18 mouse cellular contexts compared by ENCODE assay signal in genomic region chr11:97049492-97050085, GRCm38 (mm10). TPM values are rescaled to one million over a fixed set of nuclear protein-coding genes. Genes with fewer than 3 reads are reported as not detected.
DNase-seq lines count a peak whose midpoint lies in the region; ATAC-seq and TF ChIP-seq lines count a peak whose summit lies in the region.
"Had no signal": no experiment of that assay in that cellular context is flagged by ENCODE, and none has a peak within 500 bp of the region (broad histone marks: within the 10 kb centered on the region; RNA-seq: fewer than 3 reads in every experiment).

No protein-coding gene starts in this region.

- peaks cover under 1% of the 10 kb centered on the region; the same call in 1 of the 2 replicates for H3K36me3 ChIP-seq in heart, embryonic 11.5 days (ENCODE audit: control insufficient read depth, insufficient read depth, low read length)
- no peaks in the 10 kb centered on the region; the same call in 1 of the 2 replicates for H3K36me3 ChIP-seq in testis, adult 2 months (ENCODE audit: control insufficient read depth, insufficient read depth, low read length)
- H3K36me3 ChIP-seq in small intestine, adult 2 months (ENCODE audit: control insufficient read depth, insufficient read depth, low read length), result peaks cover 31% of the 10 kb centered on the region
- peaks cover 57% of the 10 kb centered on the region for H3K36me3 ChIP-seq in limb, embryonic 10.5 days

- no peaks in the 10 kb centered on the region for H3K9me3 ChIP-seq in heart, embryonic 11.5 days (replicated peaks; ENCODE audit: control insufficient read depth, low read length)
- H3K9me3 ChIP-seq in limb, embryonic 10.5 days (replicated peaks), result no peaks in the 10 kb centered on the region
- H3K9me3 ChIP-seq: lung, embryonic 15.5 days had no signal

- no peak for TF ChIP-seq CTCF in layer of hippocampus, adult 2 months (conservative IDR thresholded peaks at IDR 0.05)
- no peak for TF ChIP-seq CTCF in testis, adult 2 months (IDR thresholded peaks at IDR 0.05; ENCODE audit: control insufficient read depth, insufficient read depth, insufficient replicate concordance, low read depth, low read length)
- no peak for TF ChIP-seq CTCF in small intestine, adult 2 months (IDR thresholded peaks at IDR 0.05; ENCODE audit: extremely low read depth, insufficient read length, insufficient replicate concordance, low read depth, low read length)

- DNase-seq in heart, postnatal 4 days, result no peak
- no peak for DNase-seq in layer of hippocampus, adult 2 months (ENCODE audit: low spot score in 2 of 2)
- no peak for DNase-seq in layer of hippocampus, postnatal 36 days
- no peak for DNase-seq in testis, postnatal 10 days (ENCODE audit: low spot score)
- DNase-seq in limb, embryonic 10.5 days (ENCODE audit: low spot score), result no peak
- DNase-seq: adrenal gland, adult 8-10 months; cerebellum, adult 8-10 months; gastrocnemius, postnatal 25 days; kidney, adult 11 months; liver had no signal

- H3K9ac ChIP-seq in heart, embryonic 11.5 days (ENCODE audit: low read depth, low read length), result peak overlapping the region; percentile 6; the same call in 1 of the 2 replicates

- H3K27ac ChIP-seq in heart, embryonic 11.5 days (ENCODE audit: low read depth, low read length), result no peak overlapping the region
- H3K27ac ChIP-seq in layer of hippocampus, adult 2 months, result peak overlapping the region; percentile 88; the same call in 1 of the 2 replicates
- H3K27ac ChIP-seq in testis, adult 2 months (ENCODE audit: control insufficient read depth, insufficient read depth, low read depth, low read length), result peak overlapping the region; percentile 16; the same call in 1 of the 2 replicates
- H3K27ac ChIP-seq in small intestine, adult 2 months (ENCODE audit: insufficient read depth, low read depth, low read length), result peak overlapping the region; percentile 82
- H3K27ac ChIP-seq in limb, embryonic 10.5 days, result no peak overlapping the region

- ATAC-seq in heart, embryonic 11.5 days (replicated peaks; ENCODE audit: insufficient number of reproducible peaks, low FRiP score, low TSS enrichment), result no peak
- ATAC-seq: Patski had no signal

- WGBS in heart, embryonic 11.5 days (ENCODE audit: insufficient replicate concordance), result 76% methylated on average over 6 of the region's 6 CpGs
- 78% methylated on average over 6 of the region's 6 CpGs for WGBS in small intestine, adult 2 months
- WGBS in limb, embryonic 10.5 days, result 78% methylated on average over 6 of the region's 6 CpGs

- TF ChIP-seq POLR2A in testis, adult 2 months (IDR thresholded peaks at IDR 0.05; ENCODE audit: control insufficient read depth, low read depth, low read length), result no peak
- TF ChIP-seq POLR2A in small intestine, adult 2 months (IDR thresholded peaks at IDR 0.05; ENCODE audit: low read depth, low read length), result no peak

- H3K4me1 ChIP-seq in heart, embryonic 11.5 days (ENCODE audit: control insufficient read depth, insufficient read depth, low read length), result peaks cover 14% of the 10 kb centered on the region
- H3K4me1 ChIP-seq in testis, adult 2 months (ENCODE audit: control insufficient read depth, insufficient read depth, low read length), result peaks cover 11% of the 10 kb centered on the region
- peaks cover 21% of the 10 kb centered on the region for H3K4me1 ChIP-seq in small intestine, adult 2 months (ENCODE audit: control insufficient read depth, insufficient read depth, insufficient read length, low read length)
- H3K4me1 ChIP-seq in limb, embryonic 10.5 days, result peaks cover 33% of the 10 kb centered on the region

- H3K4me2 ChIP-seq in heart, embryonic 11.5 days, result no peak overlapping the region

- no peak overlapping the region for H3K4me3 ChIP-seq in heart, embryonic 11.5 days (ENCODE audit: low read depth, low read length)
- no peak overlapping the region for H3K4me3 ChIP-seq in layer of hippocampus, adult 2 months
- H3K4me3 ChIP-seq in testis, adult 2 months (ENCODE audit: control insufficient read depth, low read depth, low read length), result no peak overlapping the region
- H3K4me3 ChIP-seq in small intestine, adult 2 months (ENCODE audit: low read depth, low read length), result no peak overlapping the region
- H3K4me3 ChIP-seq in limb, embryonic 10.5 days, result no peak overlapping the region

- H3K27me3 ChIP-seq in heart, embryonic 11.5 days (ENCODE audit: control insufficient read depth, insufficient read depth, low read length), result no peaks in the 10 kb centered on the region
- H3K27me3 ChIP-seq in testis, adult 2 months (ENCODE audit: control insufficient read depth, insufficient read depth, low read length), result no peaks in the 10 kb centered on the region
- H3K27me3 ChIP-seq in small intestine, adult 2 months (ENCODE audit: control insufficient read depth, insufficient read depth, low read length), result no peaks in the 10 kb centered on the region
- H3K27me3 ChIP-seq in limb, embryonic 10.5 days (ENCODE audit: low read depth, poor library complexity, severe bottlenecking), result no peaks in the 10 kb centered on the region
- H3K27me3 ChIP-seq: lung, embryonic 15.5 days; Patski had no signal

RNA-seq across cellular contexts. Expression of gene Osbpl7, which starts 0.8 kb away (rescaled TPM):
- 3.9 and 4.1 TPM in 2 replicates for polyA plus RNA-seq in heart, embryonic 11.5 days (2014; fragmentation: Nextera tagmentation; extraction: Ambion mirVana)
- total RNA-seq in heart, postnatal 4 days (2021), result 1 to 10 TPM; 5.6 to 7.5 TPM
- 10 to 100 TPM; 15.7 to 19.0 TPM for total RNA-seq in layer of hippocampus, adult 2 months (2021)
- total RNA-seq in layer of hippocampus, postnatal 36 days (2021), result 10 to 100 TPM; 16.0 to 16.9 TPM
- polyA plus RNA-seq in testis, adult 2 months (2012; rRNA removed), result 75.7 and 82.3 TPM in 2 replicates
- 12.1 and 21.3 TPM in 2 replicates for polyA plus RNA-seq in small intestine, adult 2 months (2012; rRNA removed)
- 8.3 and 10.1 TPM in 2 replicates for polyA plus RNA-seq in limb, embryonic 10.5 days (2016; fragmentation: Nextera tagmentation; extraction: Ambion mirVana)

RNA-seq across cellular contexts. Expression of gene Mrpl10, which starts 8.2 kb away (rescaled TPM):
- polyA plus RNA-seq in heart, embryonic 11.5 days (2014; fragmentation: Nextera tagmentation; extraction: Ambion mirVana), result 83.9 and 87.2 TPM in 2 replicates
- total RNA-seq in heart, postnatal 4 days (2021), result 10 to 100 TPM; 80.2 to 81.0 TPM
- 10 to 100 TPM; 74.0 to 81.6 TPM for total RNA-seq in layer of hippocampus, adult 2 months (2021)
- 10 to 100 TPM; 74.8 to 75.4 TPM for total RNA-seq in layer of hippocampus, postnatal 36 days (2021)
- polyA plus RNA-seq in testis, adult 2 months (2012; rRNA removed), result 41.7 and 47.6 TPM in 2 replicates
- 32.2 and 59.3 TPM in 2 replicates for polyA plus RNA-seq in small intestine, adult 2 months (2012; rRNA removed)
- 93.6 and 94.8 TPM in 2 replicates for polyA plus RNA-seq in limb, embryonic 10.5 days (2016; fragmentation: Nextera tagmentation; extraction: Ambion mirVana)

RNA-seq across cellular contexts. Expression of gene Lrrc46, which starts 8.4 kb away (rescaled TPM):
- 0.59 and 0.93 TPM in 2 replicates for polyA plus RNA-seq in heart, embryonic 11.5 days (2014; fragmentation: Nextera tagmentation; extraction: Ambion mirVana)
- total RNA-seq in heart, postnatal 4 days (2021), result under 1 TPM in 1 of 2 experiments, not detected in 1; 0.38 TPM
- 1 to 10 TPM; 1.1 to 1.2 TPM for total RNA-seq in layer of hippocampus, adult 2 months (2021)
- total RNA-seq in layer of hippocampus, postnatal 36 days (2021), result under 1 TPM; 0.76 to 0.85 TPM
- polyA plus RNA-seq in testis, adult 2 months (2012; rRNA removed), result 795 and 824 TPM in 2 replicates
- 0.09 TPM in 2 replicates for polyA plus RNA-seq in small intestine, adult 2 months (2012; rRNA removed)
- polyA plus RNA-seq in limb, embryonic 10.5 days (2016; fragmentation: Nextera tagmentation; extraction: Ambion mirVana), result 0.90 and 1.0 TPM in 2 replicates
- total RNA-seq: heart, postnatal 36 days had no signal

RNA-seq across cellular contexts. Expression of gene Scrn2, which starts 19.9 kb away (rescaled TPM):
- polyA plus RNA-seq in heart, embryonic 11.5 days (2014; fragmentation: Nextera tagmentation; extraction: Ambion mirVana), result 13.9 and 16.6 TPM in 2 replicates
- 10 to 100 TPM; 12.1 to 15.3 TPM for total RNA-seq in heart, postnatal 4 days (2021)
- 1 to 10 TPM; 4.9 to 5.5 TPM for total RNA-seq in layer of hippocampus, adult 2 months (2021)
- total RNA-seq in layer of hippocampus, postnatal 36 days (2021), result 1 to 10 TPM; 4.5 to 4.9 TPM
- 8.9 and 9.4 TPM in 2 replicates for polyA plus RNA-seq in testis, adult 2 months (2012; rRNA removed)
- 23.7 and 50.0 TPM in 2 replicates for polyA plus RNA-seq in small intestine, adult 2 months (2012; rRNA removed)
- polyA plus RNA-seq in limb, embryonic 10.5 days (2016; fragmentation: Nextera tagmentation; extraction: Ambion mirVana), result 47.5 and 50.4 TPM in 2 replicates

RNA-seq across cellular contexts. Expression of gene Sp6, which starts 36.4 kb away (rescaled TPM):
- 0.07 and 0.11 TPM in 2 replicates for polyA plus RNA-seq in heart, embryonic 11.5 days (2014; fragmentation: Nextera tagmentation; extraction: Ambion mirVana)
- not detected for total RNA-seq in heart, postnatal 4 days (2021)
- total RNA-seq in layer of hippocampus, adult 2 months (2021), result 1 to 10 TPM in 1 of 2 experiments, under 1 TPM in 1; 0.79 to 1.2 TPM
- 1 to 10 TPM in 1 of 2 experiments, under 1 TPM in 1; 0.78 to 1.2 TPM for total RNA-seq in layer of hippocampus, postnatal 36 days (2021)
- 0.22 and 0.32 TPM in 2 replicates for polyA plus RNA-seq in testis, adult 2 months (2012; rRNA removed)
- 0.13 and 0.22 TPM in 2 replicates for polyA plus RNA-seq in small intestine, adult 2 months (2012; rRNA removed)
- polyA plus RNA-seq in limb, embryonic 10.5 days (2016; fragmentation: Nextera tagmentation; extraction: Ambion mirVana), result 9.2 and 11.8 TPM in 2 replicates
- polyA plus RNA-seq: macrophage; midbrain, embryonic 11.5 days had no signal

Comparison
In these comparisons a context has a peak if more than half of its experiments do, and no peak if none do; other contexts are left out.
1. H3K27ac ChIP-seq: peak in layer of hippocampus, adult 2 months (single experiment), testis, adult 2 months (single experiment) and small intestine, adult 2 months (single experiment); none in heart, embryonic 11.5 days (single experiment) and limb, embryonic 10.5 days (single experiment).
2. RNA of gene Lrrc46, which starts 8.4 kb away (polyA plus RNA-seq): 795 to 824 TPM in testis, adult 2 months; 0.59 to 0.93 TPM in heart, embryonic 11.5 days, 0.90 to 1.0 TPM in limb, embryonic 10.5 days and 0.09 TPM in small intestine, adult 2 months; every median in the first group is over 100 times any median in the second.